Mouse (Mus musculus) bone marrow, adult 2 months (tissue): Measurements from ENCODE around the gene Platr17.

Source experiments
- CTCF ChIP-seq: fragments of 200-500 bp; IDR thresholded peaks from 2 replicates; pipeline ENCODE4 v1.5.1; 2011; ENCODE audit warnings: low read length, control low read depth; ENCODE audit not compliant: control insufficient read depth, insufficient read depth
- POLR2A ChIP-seq: fragments of 200-500 bp; IDR thresholded peaks from 2 replicates; pipeline ENCODE4 v1.6.1; 2011; ENCODE audit warnings: low read depth, mild to moderate bottlenecking, control low read depth, low read length, borderline replicate concordance; ENCODE audit not compliant: control insufficient read depth

- TF ChIP-seq CTCF (no peak), POLR2A (peak; percentile 32; the same call in 1 of the 2 replicates)
Measured at GRCm38 (mm10) chr17:33909077-33909868, 4.3 kb downstream of the Platr17 start, which contains the start of gene Daxx.
